Mouse (Mus musculus) forebrain, postnatal 0 days (tissue): ENCODE measurements at regions not wholly inside any gene's neighbourhood (a gene's known extent, or its start where the extent isn't known, plus 50 kb on each side); places are given as distances from the start of the nearest gene placed in this dataset.

Experiments
- ATAC-seq: fragments of 200-750 bp; cut with Nextera tagmentation; 2 replicates; pipeline ENCODE4 v1.8.0; 2017; ENCODE audit warnings: mild to moderate bottlenecking, moderate library complexity
- DNase-seq: peaks from one replicate; pipeline ENCODE4 v3.0.0-alpha.2; 2015
- H3K27ac ChIP-seq: fragments of 300-500 bp; sonication (generic); 2 replicates; pipeline ENCODE4 v1.5.1; 2014; ENCODE audit warnings: low read depth, mild to moderate bottlenecking, antibody characterized with exemption, low read length, moderate library complexity, mixed read lengths
- H3K27me3 ChIP-seq: fragments of 300-500 bp; sonication (generic); 2 replicates; pipeline ENCODE4 v1.6.1; 2014; ENCODE audit warnings: mild to moderate bottlenecking, low read length, mixed read lengths; ENCODE audit not compliant: insufficient read depth
- H3K36me3 ChIP-seq: fragments of 300-500 bp; sonication (generic); 2 replicates; pipeline ENCODE4 v1.6.1; 2014; ENCODE audit warnings: mild to moderate bottlenecking, moderate library complexity; ENCODE audit not compliant: insufficient read depth
- H3K4me1 ChIP-seq: fragments of 300-500 bp; sonication (generic); 2 replicates; pipeline ENCODE4 v1.6.1; 2014; ENCODE audit warnings: antibody characterized with exemption; ENCODE audit not compliant: insufficient read depth
- H3K4me2 ChIP-seq: fragments of 300-500 bp; sonication (generic); 2 replicates; pipeline ENCODE4 v1.6.1; 2014; ENCODE audit warnings: low read depth, mild to moderate bottlenecking, moderate library complexity
- H3K4me3 ChIP-seq: fragments of 300-500 bp; sonication (generic); 2 replicates; pipeline ENCODE4 v1.5.1; 2014; ENCODE audit warnings: low read depth, low read length, mixed read lengths
- H3K9ac ChIP-seq: fragments of 300-500 bp; sonication (generic); 2 replicates; pipeline ENCODE4 v1.6.1; 2014; ENCODE audit warnings: mild to moderate bottlenecking
- H3K9me3 ChIP-seq: fragments of 300-500 bp; sonication (generic); 2 replicates; pipeline ENCODE4 v1.6.1; 2016; ENCODE audit warnings: low read length
- CTCF ChIP-seq: sonication (generic); IDR thresholded peaks from 2 replicates; pipeline ENCODE4 v1.5.1; 2016; ENCODE audit warnings: antibody characterized with exemption, control low read depth, low read depth
- WGBS: fragments of 180-500 bp; shearing (Covaris S2); extraction: QIAGEN DNeasy Blood & Tissue Kit; methylation state at CpG from one replicate; pipeline ENCODE4 v1.1.7; 2014; 5-methylcytosine and 5-hydroxymethylcytosine counted together

DNA sequence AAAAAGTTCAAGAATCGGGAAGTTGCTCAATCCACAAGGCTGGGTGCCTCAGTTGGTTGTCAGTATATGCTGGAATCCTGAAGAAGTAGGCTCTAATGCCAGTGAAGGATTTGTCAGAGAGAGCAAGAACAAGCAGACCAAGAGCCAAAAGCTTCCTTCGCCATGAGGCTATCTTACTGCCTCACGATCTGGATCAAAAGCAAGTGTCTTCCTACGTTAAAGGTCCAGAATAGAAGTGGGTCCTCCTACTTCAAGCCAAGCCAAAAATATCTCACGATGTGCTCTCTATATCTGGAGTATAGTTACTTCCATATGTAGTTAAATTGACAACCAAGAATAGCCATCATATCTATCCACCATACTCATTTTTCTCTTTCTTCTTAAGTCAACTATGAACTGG lies 102.5 kb upstream of the 4930578C19Rik start:
- H3K4me3 ChIP-seq: no peak overlapping the region
- H3K9me3 ChIP-seq: no peaks in the 10 kb centered on the region
- H3K9ac ChIP-seq: no peak overlapping the region
- H3K4me2 ChIP-seq: no peak overlapping the region
- no peak for TF ChIP-seq CTCF
- no peaks in the 10 kb centered on the region for H3K36me3 ChIP-seq
- no peak for DNase-seq
- no peak for ATAC-seq
- WGBS: 83% methylated on average over 5 of the region's 5 CpGs
- no peak overlapping the region for H3K27ac ChIP-seq
- no peaks in the 10 kb centered on the region for H3K4me1 ChIP-seq
- no peaks in the 10 kb centered on the region for H3K27me3 ChIP-seq

DNA sequence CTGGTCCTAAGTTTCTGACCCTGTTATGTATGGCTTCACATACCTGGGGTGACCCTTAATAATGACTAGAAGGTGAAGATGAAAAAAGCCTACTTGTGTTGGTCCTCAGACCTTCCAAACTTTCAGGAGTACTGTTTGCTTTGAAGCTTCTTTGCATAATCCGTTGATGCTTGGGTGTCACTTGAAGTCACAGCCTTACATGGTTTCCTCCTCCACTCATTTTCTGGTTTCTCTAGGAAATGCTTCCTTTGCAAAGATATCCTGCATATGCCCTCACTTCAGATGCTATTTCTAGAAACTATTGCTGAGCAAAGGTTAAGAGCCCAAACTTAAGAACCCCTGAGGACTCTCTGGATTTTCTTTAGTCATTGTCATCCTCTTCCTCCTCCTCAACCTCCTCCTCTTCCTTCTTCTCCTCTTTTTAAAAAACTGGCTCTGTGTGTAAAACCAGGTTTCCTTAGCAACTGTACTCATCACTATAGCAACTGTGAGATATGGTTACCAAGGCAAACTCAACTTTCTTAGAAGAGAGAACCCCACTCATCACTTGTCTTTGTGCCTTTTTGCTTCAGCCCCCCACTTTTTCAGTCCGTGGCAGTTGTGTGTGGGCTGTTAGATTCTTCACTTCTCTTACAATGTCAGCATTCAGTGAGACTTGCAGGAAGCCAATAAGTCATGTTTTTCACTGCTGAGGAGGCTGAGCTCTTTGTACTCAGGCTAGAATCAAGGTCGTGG lies 59.2 kb upstream of the 4930578C19Rik start:
- H3K27ac ChIP-seq: peak overlapping the region; percentile 54; the same call in 1 of the 2 replicates
- no peaks in the 10 kb centered on the region for H3K27me3 ChIP-seq
- H3K4me2 ChIP-seq: no peak overlapping the region
- no peaks in the 10 kb centered on the region for H3K9me3 ChIP-seq
- no peaks in the 10 kb centered on the region for H3K36me3 ChIP-seq
- H3K4me3 ChIP-seq: no peak overlapping the region
- no peak for TF ChIP-seq CTCF
- 60% methylated on average over 3 of the region's 3 CpGs for WGBS
- ATAC-seq: peak; percentile 89
- H3K9ac ChIP-seq: no peak overlapping the region
- no peaks in the 10 kb centered on the region for H3K4me1 ChIP-seq
- peak; percentile 28 for DNase-seq
